Mouse (Mus musculus) thymus, adult 2 months (tissue): ENCODE data around the gene Cend1.

ENCODE experiments used
- CTCF ChIP-seq: fragments of 200-500 bp; IDR thresholded peaks from 2 replicates; pipeline ENCODE4 v1.5.1; 2012; ENCODE audit warnings: mild to moderate bottlenecking, control low read depth, low read length, moderate library complexity, borderline replicate concordance; ENCODE audit not compliant: control insufficient read depth, poor library complexity, insufficient read depth; ENCODE audit errors: extremely low read depth
- POLR2A ChIP-seq: fragments of 200-500 bp; IDR thresholded peaks from 2 replicates; pipeline ENCODE4 v1.6.1; 2012; ENCODE audit warnings: mild to moderate bottlenecking, low read length, control low read depth, moderate library complexity; ENCODE audit not compliant: control insufficient read depth, poor library complexity, insufficient read depth; ENCODE audit errors: extremely low read depth

DNA sequence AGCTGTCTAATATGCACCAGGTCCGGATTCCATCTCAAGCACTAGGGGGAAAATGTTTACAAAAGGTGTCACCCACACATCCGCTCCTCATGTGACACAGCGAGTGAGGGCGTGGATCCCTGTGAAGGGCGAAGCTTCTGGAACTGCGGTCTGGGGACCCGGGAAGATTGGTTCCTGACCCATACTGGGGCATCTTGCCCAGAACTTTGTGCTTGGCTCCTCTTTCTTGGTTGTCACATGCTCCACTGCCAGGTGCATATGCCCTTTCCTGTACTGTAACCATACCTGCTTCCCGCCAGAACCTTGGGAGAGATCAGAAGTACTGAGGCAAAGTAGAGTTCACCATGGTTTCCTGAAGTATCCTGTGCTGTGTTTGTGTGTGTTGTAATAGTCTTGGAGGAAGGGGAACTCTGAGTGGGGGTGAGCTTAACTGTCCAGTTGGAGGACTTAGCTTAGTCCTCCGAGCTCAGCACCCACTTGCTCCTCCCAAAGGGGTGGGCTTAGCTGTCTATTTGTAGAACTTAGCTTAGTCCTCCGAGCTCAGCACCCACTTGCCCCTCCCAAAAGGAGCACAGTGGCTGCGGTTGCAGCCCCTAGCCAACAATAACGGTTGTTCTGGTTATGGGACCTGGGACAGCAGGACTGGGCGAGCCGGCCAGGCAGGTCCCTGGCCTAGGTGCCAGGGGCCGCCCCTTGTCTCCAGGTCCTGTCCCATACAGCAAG, 31.3 kb upstream of the Cend1 start, which contains the start of gene Cracr2b:
- TF ChIP-seq CTCF (no peak), POLR2A (no peak)
